Mouse (Mus musculus): ENCODE measurements around the gene Cyb5b.

- TF ChIP-seq CTCF (IDR thresholded peaks at IDR 0.05; ENCODE audit: borderline replicate concordance, insufficient read depth, low read length): no peak
- no peak for TF ChIP-seq POLR2A (IDR thresholded peaks at IDR 0.05; ENCODE audit: low read depth, low read length)
Observed at GRCm38 (mm10) chr8:107226183-107226582, 75.7 kb downstream of the Cyb5b start.

Data from embryonic fibroblast, embryonic 13.5 days (primary cell).